Mouse (Mus musculus): Measurements from ENCODE around the gene Csrnp3.

Gene Csrnp3

GRCm38 (mm10) chr2:66019235-66019634 is 173.7 kb downstream of the Csrnp3 start:
- no peak for DNase-seq (ENCODE audit: low spot score in 2 of 2)

GRCm38 (mm10) chr2:66023419-66023818 is 177.9 kb downstream of the Csrnp3 start:
- no peak for DNase-seq (ENCODE audit: low spot score in 2 of 2)

GRCm38 (mm10) chr2:66024837-66025236 is 179.3 kb downstream of the Csrnp3 start:
- DNase-seq (ENCODE audit: low spot score in 2 of 2), result no peak

GRCm38 (mm10) chr2:66028812-66029211 is 183.2 kb downstream of the Csrnp3 start:
- DNase-seq (ENCODE audit: low spot score in 2 of 2), result no peak

- no peak for DNase-seq (ENCODE audit: low spot score in 2 of 2)
Measured at GRCm38 (mm10) chr2:66034907-66035679, 189.5 kb downstream of the Csrnp3 start.

GRCm38 (mm10) chr2:66040611-66041010 is 195.0 kb downstream of the Csrnp3 start:
- no peak for DNase-seq (ENCODE audit: low spot score in 2 of 2)

- no peak for DNase-seq (ENCODE audit: low spot score in 2 of 2)
Measured at GRCm38 (mm10) chr2:66041203-66041916, 195.8 kb downstream of the Csrnp3 start.

- peak in 1 of 2 experiments; percentile 49 for DNase-seq (ENCODE audit: low spot score in 2 of 2)
Measured at GRCm38 (mm10) chr2:66041917-66042419, 196.4 kb downstream of the Csrnp3 start.

- no peak for DNase-seq (ENCODE audit: low spot score in 2 of 2)
Measured at GRCm38 (mm10) chr2:66043441-66044404, 198.2 kb downstream of the Csrnp3 start.

- DNase-seq (ENCODE audit: low spot score in 2 of 2), result no peak
Measured at GRCm38 (mm10) chr2:66044405-66045089, 199.0 kb downstream of the Csrnp3 start.

GRCm38 (mm10) chr2:66063291-66063690 is 217.7 kb downstream of the Csrnp3 start:
- no peak for DNase-seq (ENCODE audit: low spot score in 2 of 2)

- no peak for DNase-seq (ENCODE audit: low spot score in 2 of 2)
Measured at GRCm38 (mm10) chr2:66069454-66069853, 223.9 kb downstream of the Csrnp3 start.

- no peak for DNase-seq (ENCODE audit: low spot score in 2 of 2)
Measured at GRCm38 (mm10) chr2:66080731-66081130, 235.2 kb downstream of the Csrnp3 start.
